Mouse (Mus musculus): ENCODE results near the gene Gm5039.
"Not testable (repeated sequence)": the region's sequence is repeated elsewhere in the genome, so short reads cannot be mapped to it uniquely, and the experiment has no call there.

Gm5039 gene

GRCm38 (mm10) chr12:88323926-88324325 is at the start of gene Gm5039:
Gm5039 (minus strand) TSS chr12:88324026.
- not testable (repeated sequence) for DNase-seq (ENCODE audit: low read depth in 1 of 2, low spot score in 2 of 2)

- no peak for DNase-seq (ENCODE audit: low read depth in 1 of 2, low spot score in 2 of 2)
These were observed 48.2 kb upstream of the Gm5039 start for GRCm38 (mm10) chr12:88372018-88372417.

DNA sequence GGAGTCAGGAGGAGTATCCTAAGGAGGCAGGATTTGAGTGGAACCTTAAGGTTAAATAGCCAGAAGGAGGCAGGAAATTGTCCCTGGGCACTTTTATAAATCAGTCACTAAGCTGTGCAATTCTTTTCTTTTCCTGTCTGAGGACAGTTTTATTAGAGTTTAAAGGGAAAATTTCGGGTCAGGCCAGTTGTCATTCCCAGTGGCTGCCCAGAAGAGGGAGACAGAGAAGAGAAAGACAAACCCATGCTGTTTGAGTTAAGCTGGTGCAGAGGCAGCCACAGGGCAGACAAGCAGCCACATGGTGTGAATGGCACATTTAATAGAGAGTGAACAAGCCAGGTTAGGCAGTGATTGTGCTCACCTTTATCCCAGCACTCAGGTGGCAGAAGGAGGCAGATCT is 46.5 kb upstream of the Gm5039 start:
- DNase-seq (ENCODE audit: low read depth in 1 of 2, low spot score in 2 of 2) = not testable (repeated sequence)

- not testable (repeated sequence) for DNase-seq (ENCODE audit: low read depth in 1 of 2, low spot score in 2 of 2)
These were observed 45.9 kb upstream of the Gm5039 start for GRCm38 (mm10) chr12:88369690-88370089.

GRCm38 (mm10) chr12:88368618-88369017 is 44.8 kb upstream of the Gm5039 start:
- no peak for DNase-seq (ENCODE audit: low read depth in 1 of 2, low spot score in 2 of 2)

DNA sequence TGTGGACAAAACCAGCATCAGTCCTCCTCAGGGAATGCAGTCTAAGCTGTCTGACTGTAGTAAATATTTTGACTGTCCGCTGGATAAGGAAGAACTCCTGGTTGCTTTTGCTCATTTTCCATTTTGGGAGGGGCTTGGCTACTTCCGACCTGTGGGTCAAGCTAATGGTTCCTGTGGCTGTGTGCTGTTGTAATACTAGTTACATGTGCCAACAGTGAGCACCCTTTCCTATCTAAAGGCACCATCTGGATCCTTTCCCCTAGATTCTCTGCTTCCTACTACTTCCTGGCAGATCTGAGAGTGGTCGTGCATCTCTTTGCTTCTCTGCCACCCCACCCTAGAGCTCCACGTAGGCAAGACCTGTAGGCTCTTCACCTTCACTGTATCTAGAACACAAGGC is 43.8 kb upstream of the Gm5039 start:
- no peak for DNase-seq (ENCODE audit: low read depth in 1 of 2, low spot score in 2 of 2)

- no peak for DNase-seq (ENCODE audit: low read depth in 1 of 2, low spot score in 2 of 2)
These were observed 37.3 kb upstream of the Gm5039 start for GRCm38 (mm10) chr12:88361120-88361445.

DNA sequence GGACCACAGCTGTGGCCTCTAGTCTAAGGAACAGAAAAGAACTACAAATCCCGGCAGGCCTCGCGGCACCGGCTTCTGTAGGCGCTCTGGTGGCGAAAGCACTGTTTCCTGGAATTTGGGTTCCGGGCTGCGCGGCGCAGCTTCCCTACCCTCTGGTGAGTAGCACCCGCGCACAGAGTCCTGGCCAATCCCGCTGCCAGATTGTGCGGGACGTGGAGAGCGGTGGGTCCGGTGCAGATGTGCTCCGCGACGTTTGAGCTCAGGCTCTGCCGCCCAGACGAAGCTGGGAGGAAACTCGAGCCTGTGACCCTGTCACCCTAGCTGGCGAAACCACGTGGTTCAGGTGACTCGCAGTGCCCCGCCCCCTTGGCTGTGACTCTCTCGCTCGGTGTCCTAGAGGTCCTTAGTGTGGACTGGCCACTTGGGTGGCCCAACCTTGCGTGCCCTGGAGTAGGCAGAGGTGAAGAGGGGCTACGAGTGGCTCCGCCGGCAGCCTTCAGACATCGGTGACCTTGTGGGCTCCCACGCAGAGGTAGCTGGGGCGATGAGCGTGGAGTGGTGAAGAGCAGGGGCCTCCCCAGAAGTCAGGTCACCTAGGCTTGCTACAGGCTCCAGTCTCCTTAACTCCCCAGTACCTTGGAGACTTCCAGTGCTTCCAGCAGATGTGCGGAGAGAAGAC is 36.8 kb upstream of the Gm5039 start, which contains the start of gene Adck1:
Adck1 (plus strand) TSS at position 114 of the 679 bp plus-strand sequence.
- peak; percentile 62 to 77 for DNase-seq (ENCODE audit: low read depth in 1 of 2, low spot score in 2 of 2)

GRCm38 (mm10) chr12:88354182-88354702 is 30.4 kb upstream of the Gm5039 start:
- DNase-seq (ENCODE audit: low read depth in 1 of 2, low spot score in 2 of 2) = no peak

DNA sequence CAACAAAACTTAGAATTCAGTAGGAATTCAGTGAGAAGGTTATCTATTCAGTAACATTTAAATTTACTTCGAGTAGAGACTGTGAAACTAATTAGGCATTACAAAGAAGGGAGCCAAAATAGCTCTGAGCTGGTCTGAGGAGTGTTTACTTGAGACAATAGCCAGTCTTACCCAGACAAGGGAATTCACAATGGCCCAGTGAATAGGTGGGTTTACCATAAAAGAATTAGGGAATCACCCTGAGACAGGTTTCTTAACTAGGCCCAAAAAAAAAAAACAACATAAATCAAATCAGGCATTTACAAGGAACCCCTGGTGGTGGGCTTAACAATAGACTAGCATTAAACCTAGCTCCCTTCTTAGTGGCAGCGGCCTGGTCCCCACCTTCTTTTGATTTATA is 17.5 kb upstream of the Gm5039 start:
- DNase-seq (ENCODE audit: low read depth in 1 of 2, low spot score in 2 of 2) = not testable (repeated sequence)

DNA sequence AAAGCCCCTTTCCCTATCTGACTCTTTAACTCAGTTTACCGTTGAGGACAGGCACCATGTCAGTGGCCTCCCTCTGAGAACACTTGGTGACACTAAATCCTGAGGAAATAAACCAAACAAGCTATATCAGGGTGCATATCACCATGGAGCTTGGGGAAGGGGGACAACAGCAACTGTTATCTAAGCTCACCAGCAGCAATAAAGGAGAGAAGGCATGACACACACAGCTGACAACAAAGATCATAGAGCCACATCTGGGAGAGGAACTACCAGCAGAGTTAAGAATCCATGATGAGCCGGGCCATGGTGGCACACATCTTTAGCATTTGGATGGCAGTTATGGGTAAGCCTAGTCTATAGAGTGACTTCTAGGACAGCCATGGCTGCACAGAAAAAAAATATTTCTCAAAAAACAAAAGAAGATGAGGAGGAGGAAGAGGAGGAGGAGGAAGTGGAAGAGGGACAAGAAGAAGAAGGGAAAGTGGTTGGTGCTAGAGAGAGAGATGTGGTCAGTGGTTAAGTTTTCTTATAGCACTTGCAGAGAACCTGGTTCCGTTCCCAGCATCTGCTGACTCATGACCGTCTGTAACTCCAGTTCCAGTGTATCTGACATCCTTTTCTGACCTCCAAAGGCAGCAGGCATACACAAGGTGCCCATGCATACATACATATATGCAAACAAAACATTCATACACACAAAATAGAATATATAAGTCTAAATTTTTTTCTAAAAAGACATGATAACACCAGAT is 13.0 kb upstream of the Gm5039 start:
- not testable (repeated sequence) for DNase-seq (ENCODE audit: low read depth in 1 of 2, low spot score in 2 of 2)

DNA sequence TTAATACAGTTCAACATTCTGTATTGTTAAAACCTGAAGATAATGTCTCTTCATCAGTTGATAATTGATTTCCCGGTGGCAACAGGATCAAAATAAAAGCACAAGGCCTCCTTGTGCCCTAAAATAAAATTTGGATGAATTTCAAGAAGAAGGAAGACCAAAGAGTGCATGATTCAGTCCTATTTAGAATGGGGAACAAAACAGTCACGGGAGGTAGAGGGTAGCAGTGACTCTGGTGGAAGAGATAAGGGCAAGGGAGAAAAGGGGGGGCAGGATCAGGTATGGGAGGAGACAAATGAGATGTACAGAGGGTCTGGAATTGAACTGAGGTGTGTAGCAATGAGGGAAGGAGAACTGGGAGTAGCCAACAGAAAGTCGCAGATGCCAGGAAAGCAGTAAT is 9.3 kb downstream of the Gm5039 start:
- DNase-seq (ENCODE audit: low read depth in 1 of 2, low spot score in 2 of 2) = no peak

GRCm38 (mm10) chr12:88297171-88297570 is 26.7 kb downstream of the Gm5039 start:
- not testable (repeated sequence) for DNase-seq (ENCODE audit: low read depth in 1 of 2, low spot score in 2 of 2)

DNA sequence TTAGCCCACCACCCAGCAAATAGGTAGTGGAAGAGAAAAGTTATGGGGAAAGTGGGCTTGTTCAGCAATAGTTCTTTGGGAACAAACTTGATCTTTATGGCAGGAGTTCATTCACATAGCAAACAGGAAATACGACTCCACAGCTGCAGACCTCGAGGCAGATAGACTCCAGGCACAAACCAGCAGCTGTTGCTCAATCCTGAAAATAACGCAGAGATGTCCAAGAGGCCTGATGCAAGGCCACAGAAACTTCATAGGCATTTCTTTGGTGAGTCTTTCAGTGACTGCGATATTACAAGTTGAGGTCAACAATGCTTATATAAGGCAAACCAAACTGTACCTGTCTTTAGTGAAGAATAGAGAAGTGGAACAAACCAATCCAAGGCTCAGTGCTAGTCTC is 30.7 kb downstream of the Gm5039 start:
- DNase-seq (ENCODE audit: low read depth in 1 of 2, low spot score in 2 of 2) = not testable (repeated sequence)

GRCm38 (mm10) chr12:88285224-88285623 is 38.6 kb downstream of the Gm5039 start:
- not testable (repeated sequence) for DNase-seq (ENCODE audit: low read depth in 1 of 2, low spot score in 2 of 2)

DNA sequence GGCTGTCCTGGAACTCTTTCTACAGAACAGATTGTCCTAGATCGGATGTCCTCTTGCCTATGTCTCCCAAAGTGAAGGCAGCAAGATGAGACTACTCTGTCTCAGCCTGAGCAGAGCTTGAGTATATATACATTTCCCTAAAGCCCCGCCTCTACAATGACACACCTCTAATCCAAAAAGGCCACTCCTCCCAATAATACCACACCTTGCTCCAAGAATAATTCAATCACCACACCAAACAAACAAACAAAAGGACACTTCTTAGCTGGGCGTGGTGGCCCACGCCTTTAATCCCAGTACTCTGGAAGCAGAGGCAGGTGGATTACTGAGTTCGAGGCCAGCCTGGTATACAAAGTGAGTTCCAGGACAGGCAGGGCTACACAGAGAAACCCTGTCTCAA is 49.4 kb downstream of the Gm5039 start, which contains the start of gene Gm5662:
Gm5662 (minus strand) TSS at position 101 of the 400 bp plus-strand sequence.
- not testable (repeated sequence) for DNase-seq (ENCODE audit: low read depth in 1 of 2, low spot score in 2 of 2)
